Mouse (Mus musculus) CH12.LX (cell line): ENCODE data around the gene Zbtb22.

ENCODE experiments used
- CHD1 ChIP-seq: IDR thresholded peaks from 2 replicates; pipeline ENCODE4 v1.6.1; 2012; ENCODE audit warnings: low read depth, low read length, improper control_type of control experiment, inconsistent platforms
- CHD2 ChIP-seq: IDR thresholded peaks from 2 replicates; pipeline ENCODE4 v1.6.1; 2011; ENCODE audit warnings: low read length, improper control_type of control experiment
- CTCF ChIP-seq, 2 experiments: IDR thresholded peaks in 1 of 2; conservative IDR thresholded peaks in 1 of 2; 2 replicates each; pipeline ENCODE4 v1.5.1; 2011 to 2012; ENCODE audit warnings: low read depth in 2 of 2, low read length in 2 of 2, improper control_type of control experiment in 1 of 2, inconsistent platforms in 1 of 2, mild to moderate bottlenecking in 1 of 2, moderate library complexity in 1 of 2
- GABPA ChIP-seq: IDR thresholded peaks from 2 replicates; pipeline ENCODE4 v1.6.1; 2012; ENCODE audit warnings: low read depth, low read length, improper control_type of control experiment, inconsistent platforms; ENCODE audit not compliant: insufficient replicate concordance
- HCFC1 ChIP-seq: IDR thresholded peaks from 2 replicates; pipeline ENCODE4 v1.6.1; 2012; ENCODE audit warnings: low read depth, mild to moderate bottlenecking, inconsistent platforms, low read length, improper control_type of control experiment
- MXI1 ChIP-seq: IDR thresholded peaks from 2 replicates; pipeline ENCODE4 v1.6.1; 2011; ENCODE audit warnings: mild to moderate bottlenecking, low read depth, low read length, improper control_type of control experiment
- POLR2AphosphoS2 ChIP-seq: IDR thresholded peaks from 2 replicates; pipeline ENCODE4 v1.6.1; 2011; ENCODE audit warnings: low read depth, low read length, improper control_type of control experiment
- USF1 ChIP-seq: IDR thresholded peaks from 2 replicates; pipeline ENCODE4 v1.6.1; 2014; ENCODE audit warnings: low read depth, mild to moderate bottlenecking, inconsistent platforms, low read length, improper control_type of control experiment

- TF ChIP-seq CTCF (conservative IDR thresholded peaks at IDR 0.05 in 1 of 2, IDR thresholded peaks at IDR 0.05 in 1 of 2; ENCODE audit: low read depth in 2 of 2, low read length in 2 of 2): no peak
- TF ChIP-seq USF1: no peak
- no peak for TF ChIP-seq GABPA
- no peak for TF ChIP-seq HCFC1
- TF ChIP-seq CHD1: no peak
- TF ChIP-seq POLR2AphosphoS2: no peak
- TF ChIP-seq CHD2: no peak
- no peak for TF ChIP-seq MXI1
Observed at GRCm38 (mm10) chr17:33928251-33928947, 12.7 kb downstream of the Zbtb22 start.
